Mouse (Mus musculus): ENCODE results near the gene Lgals2.
A peak's percentile ranks its signal among the peaks of the same experiment; 100 is the strongest.

GRCm38 (mm10) chr15:78903243-78903642 is 47.9 kb upstream of the Lgals2 start:
- peak; percentile 94 for TF ChIP-seq CTCF (IDR thresholded peaks at IDR 0.05; ENCODE audit: low read depth, low read length)
- no peak for TF ChIP-seq GATA1 (IDR thresholded peaks at IDR 0.05; ENCODE audit: borderline replicate concordance, low read length)
- TF ChIP-seq POLR2AphosphoS5 (IDR thresholded peaks at IDR 0.05; ENCODE audit: insufficient replicate concordance, low read depth, low read length): no peak

Data from G1E (cell line).